Mouse (Mus musculus) stomach, embryonic 15.5 days (tissue): ENCODE measurements around the gene Tdrd12. TPM values are rescaled to one million over a fixed set of nuclear protein-coding genes. Genes with fewer than 3 reads are reported as not detected.
"Not testable (repeated sequence)": the region's sequence is repeated elsewhere in the genome, so short reads cannot be mapped to it uniquely, and the experiment has no call there.

Experiments
- ATAC-seq: fragments of 200-750 bp; cut with Nextera tagmentation; 2 replicates; pipeline ENCODE4 v1.8.0; 2017; ENCODE audit warnings: low read depth, moderate number of reproducible peaks, moderate TSS enrichment; ENCODE audit not compliant: insufficient read depth, low FRiP score
- H3K27ac ChIP-seq: fragments of 300-500 bp; sonication (generic); 2 replicates; pipeline ENCODE4 v1.5.1; 2015; ENCODE audit warnings: mild to moderate bottlenecking, inconsistent platforms
- H3K27me3 ChIP-seq: fragments of 300-500 bp; sonication (generic); replicated peaks from 2 replicates; pipeline ENCODE4 v1.6.1; 2015; ENCODE audit warnings: inconsistent platforms
- H3K36me3 ChIP-seq: fragments of 300-500 bp; sonication (generic); 2 replicates; pipeline ENCODE4 v1.6.1; 2015; ENCODE audit warnings: inconsistent platforms
- H3K4me1 ChIP-seq: fragments of 300-500 bp; sonication (generic); 2 replicates; pipeline ENCODE4 v1.6.1; 2015; ENCODE audit warnings: inconsistent platforms
- H3K4me2 ChIP-seq: fragments of 300-500 bp; sonication (generic); 2 replicates; pipeline ENCODE4 v1.6.1; 2015; ENCODE audit warnings: mild to moderate bottlenecking, inconsistent platforms
- H3K4me3 ChIP-seq: fragments of 300-500 bp; sonication (generic); replicated peaks from 2 replicates; pipeline ENCODE4 v1.5.1; 2015; ENCODE audit warnings: inconsistent platforms
- H3K9ac ChIP-seq: fragments of 300-500 bp; sonication (generic); 2 replicates; pipeline ENCODE4 v1.6.1; 2015; ENCODE audit warnings: inconsistent platforms
- H3K9me3 ChIP-seq: fragments of 300-500 bp; sonication (generic); 2 replicates; pipeline ENCODE4 v1.6.1; 2016; ENCODE audit warnings: inconsistent platforms
- WGBS: fragments of 180-500 bp; shearing (Covaris S2); methylation state at CpG from one replicate; pipeline ENCODE4 v1.1.7; 2015; 5-methylcytosine and 5-hydroxymethylcytosine counted together
- polyA plus RNA-seq: library from polyadenylated mRNA; unstranded; fragments of >200 nt; fragmentation: Nextera tagmentation; extraction: Ambion mirVana; gene quantifications from 2 replicates; pipeline ENCODE4 v1.2.1, GENCODE M21; 2015

Gene Tdrd12
- polyA plus RNA-seq, 1 experiment from 2014 or later = 0.44 TPM

DNA sequence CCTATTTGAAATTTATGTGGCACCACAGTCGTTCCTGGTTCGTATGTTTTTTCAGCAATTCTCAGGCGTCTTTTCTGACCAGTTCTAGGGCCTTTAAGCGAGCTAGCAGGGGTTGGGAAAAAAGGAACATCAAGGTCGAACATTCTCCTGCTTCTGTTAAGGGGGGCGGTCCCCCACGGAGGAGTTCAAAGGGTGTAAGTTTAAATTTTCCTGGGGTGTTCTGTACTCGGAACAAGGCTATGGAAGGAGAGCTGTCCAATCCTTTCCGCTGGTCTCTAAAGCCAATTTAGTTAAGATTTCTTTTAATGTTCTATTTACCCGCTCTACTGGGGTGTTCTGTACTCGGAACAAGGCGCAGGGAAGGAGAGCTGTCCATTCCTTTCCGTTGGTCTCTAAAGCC, 28.4 kb upstream of the Tdrd12 start:
- H3K9me3 ChIP-seq, H3K9ac ChIP-seq, H3K4me3 ChIP-seq, H3K27me3 ChIP-seq, H3K4me2 ChIP-seq, H3K4me1 ChIP-seq, H3K27ac ChIP-seq, ATAC-seq, H3K36me3 ChIP-seq: not testable (repeated sequence)
- 75% methylated on average over 13 of the region's 13 CpGs for WGBS

DNA sequence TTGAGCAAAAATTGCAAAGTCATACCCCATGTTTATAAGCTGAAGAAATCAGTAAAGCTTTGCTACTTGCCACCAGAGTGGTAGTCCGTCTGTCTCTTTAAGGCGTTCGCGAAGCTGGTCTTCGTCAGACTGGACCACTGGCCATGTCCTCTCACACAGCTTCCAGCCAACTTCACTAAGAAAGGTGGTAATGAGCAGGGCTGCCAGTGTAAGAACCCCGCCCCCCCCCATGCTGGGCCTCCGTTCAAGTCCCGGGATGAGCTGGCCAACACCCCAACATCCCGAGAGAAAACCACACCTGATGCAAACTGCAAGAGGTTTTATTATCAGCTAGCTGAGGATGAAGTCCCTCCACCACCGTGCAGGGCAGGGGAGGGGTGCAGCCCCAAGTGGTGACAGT, 27.3 kb upstream of the Tdrd12 start:
- ATAC-seq, H3K9ac ChIP-seq, H3K27me3 ChIP-seq, H3K4me1 ChIP-seq, H3K4me2 ChIP-seq, H3K9me3 ChIP-seq, H3K27ac ChIP-seq, H3K36me3 ChIP-seq, H3K4me3 ChIP-seq: not testable (repeated sequence)
- WGBS = 74% methylated on average over 10 of the region's 10 CpGs

DNA sequence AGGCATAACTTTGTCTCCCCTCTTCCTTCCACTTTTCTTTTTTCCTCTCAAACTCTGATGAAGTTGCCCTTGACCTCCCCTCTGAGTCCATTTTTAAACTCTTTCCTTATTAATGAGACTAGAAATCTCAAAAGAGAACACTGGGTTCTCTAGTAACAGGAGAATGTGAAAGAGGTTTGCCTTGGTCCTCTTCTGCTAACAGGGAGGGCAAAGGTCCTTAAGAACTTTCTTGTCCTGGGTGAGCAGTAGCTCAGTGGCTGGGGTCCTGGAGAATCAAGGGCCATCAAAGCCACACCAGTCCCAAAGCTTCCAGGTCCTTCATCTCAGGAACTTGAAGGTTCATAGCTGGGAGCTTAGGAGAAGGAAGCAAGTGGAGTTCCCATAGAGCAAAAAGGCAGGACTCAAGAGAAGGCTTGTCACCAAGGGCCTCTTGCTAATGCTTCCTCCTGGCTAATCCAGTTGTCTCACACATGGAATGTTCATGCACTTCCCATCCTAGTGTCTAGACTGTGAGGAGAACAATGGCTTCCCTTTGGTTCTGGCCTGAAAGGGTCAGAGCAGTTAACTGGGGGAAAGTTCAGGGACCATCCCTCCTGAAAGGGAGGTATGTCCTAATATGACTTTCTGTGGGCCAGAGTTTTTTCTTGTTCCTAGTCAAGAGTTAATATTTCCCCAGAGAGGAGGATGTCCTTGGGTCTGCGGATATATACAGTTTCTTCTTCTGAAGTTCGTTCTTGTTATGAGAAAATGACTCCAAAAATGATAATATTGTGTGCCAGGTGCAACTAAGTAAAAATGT, 26.7 kb upstream of the Tdrd12 start:
- Histone ChIP-seq H3K36me3 (no peaks in the 10 kb centered on the region), H3K9me3 (no peaks in the 10 kb centered on the region), H3K4me2 (no peak overlapping the region), H3K4me1 (no peaks in the 10 kb centered on the region), H3K9ac (no peak overlapping the region), H3K27ac (no peak overlapping the region), H3K4me3 (no peak overlapping the region), H3K27me3 (no peaks in the 10 kb centered on the region)
- 79% methylated on average over 2 of the region's 2 CpGs for WGBS
- no peak for ATAC-seq

DNA sequence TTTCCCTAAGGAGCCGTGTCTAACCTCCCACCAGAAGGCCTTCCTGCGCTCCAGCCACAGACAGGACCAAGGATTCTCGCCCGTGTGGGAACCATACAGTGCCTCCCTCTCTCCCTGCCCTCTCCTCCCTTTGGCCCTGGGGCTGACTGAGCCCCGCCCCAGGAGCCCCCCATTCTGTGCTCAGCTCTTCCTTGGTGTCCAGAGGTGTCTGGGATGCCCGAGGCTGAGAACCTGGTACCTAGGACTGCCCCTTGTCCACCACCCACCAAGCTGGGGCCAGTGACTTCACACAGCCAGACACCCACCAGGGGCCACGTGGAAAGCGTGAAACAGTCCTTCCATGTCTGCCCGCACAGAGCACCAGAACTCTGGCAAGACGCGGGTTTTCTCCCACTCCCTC, 25.5 kb upstream of the Tdrd12 start:
- H3K9me3 ChIP-seq = no peaks in the 10 kb centered on the region
- no peaks in the 10 kb centered on the region for H3K27me3 ChIP-seq
- 0 out of 2 replicates have a peak, but pooled peaks cover 2% of the 10 kb centered on the region for H3K4me1 ChIP-seq
- no peaks in the 10 kb centered on the region for H3K36me3 ChIP-seq
- no peak overlapping the region for H3K9ac ChIP-seq
- H3K4me2 ChIP-seq = no peak overlapping the region
- 67% methylated on average over 11 of the region's 11 CpGs for WGBS
- H3K4me3 ChIP-seq = no peak overlapping the region
- ATAC-seq = no peak
- no peak overlapping the region for H3K27ac ChIP-seq

DNA sequence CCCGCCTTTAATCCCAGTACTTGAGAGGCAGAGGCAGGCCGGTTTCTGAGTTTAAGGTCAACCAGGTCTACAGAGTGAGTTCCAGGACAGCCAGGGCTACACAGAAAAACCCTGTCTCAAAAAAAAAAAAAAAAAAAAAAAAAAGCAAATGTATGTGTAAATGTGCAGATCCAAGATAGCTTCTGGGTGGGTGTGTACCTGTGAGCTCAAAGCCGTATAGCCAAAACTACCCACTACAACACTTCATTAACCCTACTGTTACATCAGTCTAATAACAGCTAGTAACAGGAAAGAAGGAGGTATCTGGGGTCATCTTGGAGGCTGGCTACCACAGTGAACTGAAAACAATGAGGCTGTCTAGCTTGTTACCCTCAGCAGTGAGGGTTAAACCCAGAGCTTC, 22.3 kb upstream of the Tdrd12 start:
- no peak overlapping the region for H3K4me2 ChIP-seq
- no peak overlapping the region for H3K9ac ChIP-seq
- H3K36me3 ChIP-seq = no peaks in the 10 kb centered on the region
- no peaks in the 10 kb centered on the region for H3K9me3 ChIP-seq
- H3K27ac ChIP-seq = no peak overlapping the region
- 0 out of 2 replicates have a peak, but pooled peaks cover 14% of the 10 kb centered on the region for H3K4me1 ChIP-seq
- ATAC-seq = no peak
- H3K27me3 ChIP-seq = no peaks in the 10 kb centered on the region
- WGBS = 83% methylated on average over 3 of the region's 3 CpGs
- H3K4me3 ChIP-seq = no peak overlapping the region

DNA sequence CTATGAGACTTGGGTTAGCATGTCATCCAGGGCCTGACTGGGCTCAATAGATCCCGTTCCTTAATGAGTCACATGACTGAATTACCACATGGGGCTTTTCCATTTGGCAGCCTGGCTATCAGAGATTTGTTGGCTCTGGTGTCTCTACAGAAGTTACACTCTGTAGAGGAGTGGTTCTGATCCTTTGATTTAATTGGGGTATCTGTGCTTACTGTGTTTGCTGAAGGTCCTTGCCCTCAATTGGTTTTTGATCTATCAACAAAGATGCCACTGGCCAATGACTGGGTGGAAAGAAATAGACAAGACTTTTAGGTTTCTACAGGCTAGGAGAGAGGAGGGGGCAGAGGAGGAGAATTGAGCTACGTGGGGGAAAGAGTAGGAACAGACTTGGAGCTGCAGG, 21.1 kb upstream of the Tdrd12 start:
- Histone ChIP-seq H3K9ac (no peak overlapping the region), H3K27me3 (no peaks in the 10 kb centered on the region), H3K4me1 (0 out of 2 replicates have a peak, but pooled peaks cover 16% of the 10 kb centered on the region), H3K9me3 (no peaks in the 10 kb centered on the region), H3K4me3 (no peak overlapping the region), H3K4me2 (no peak overlapping the region), H3K36me3 (no peaks in the 10 kb centered on the region), H3K27ac (no peak overlapping the region)
- no peak for ATAC-seq
- 58% methylated on average over 2 of the region's 2 CpGs for WGBS

DNA sequence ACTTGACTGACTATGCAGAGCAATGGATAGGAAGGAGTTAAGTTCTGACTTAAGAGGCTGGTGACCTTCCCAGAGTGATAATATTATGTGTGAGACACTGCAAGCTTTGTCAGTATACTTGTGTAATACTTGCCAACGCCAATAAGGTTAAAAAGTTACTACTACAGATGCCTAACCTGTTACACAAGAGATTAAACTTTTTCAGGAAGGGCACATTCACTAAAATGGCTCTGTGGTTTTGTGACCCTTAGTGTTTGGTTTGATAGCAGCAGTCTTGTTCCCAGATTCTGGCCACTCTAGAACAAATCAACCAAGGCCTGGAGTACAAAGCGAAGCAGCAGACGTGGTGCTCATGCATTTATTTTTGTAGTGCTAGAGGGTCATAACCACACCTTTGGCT, 20.0 kb upstream of the Tdrd12 start:
- H3K9ac ChIP-seq = no peak overlapping the region
- ATAC-seq = no peak
- no peak overlapping the region for H3K4me3 ChIP-seq
- no peaks in the 10 kb centered on the region for H3K9me3 ChIP-seq
- H3K4me1 ChIP-seq = 0 out of 2 replicates have a peak, but pooled peaks cover 16% of the 10 kb centered on the region
- WGBS = 69% methylated on average over 3 of the region's 3 CpGs
- H3K27ac ChIP-seq = peak overlapping the region; percentile 68; the same call in 1 of the 2 replicates
- H3K36me3 ChIP-seq = no peaks in the 10 kb centered on the region
- H3K4me2 ChIP-seq = no peak overlapping the region
- no peaks in the 10 kb centered on the region for H3K27me3 ChIP-seq

DNA sequence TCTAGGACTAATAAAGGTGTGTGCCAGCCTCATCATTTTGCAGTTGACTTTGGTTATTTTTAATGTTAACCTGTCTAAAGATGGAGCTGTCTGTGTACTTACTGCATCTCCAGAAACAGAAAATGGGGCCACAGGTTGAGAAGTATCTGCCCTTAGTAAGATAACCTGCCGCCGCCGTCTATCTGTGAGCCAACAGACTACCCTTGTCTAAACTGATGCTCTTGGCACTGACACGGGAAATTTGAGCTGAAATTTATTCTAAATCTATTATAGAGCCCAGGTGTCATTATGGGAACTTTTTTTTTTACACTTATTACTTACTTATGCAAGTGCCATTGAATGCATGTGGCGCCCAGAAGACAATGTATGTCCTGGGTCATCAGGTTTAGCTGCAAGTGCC, 19.4 kb upstream of the Tdrd12 start:
- Histone ChIP-seq H3K4me3 (no peak overlapping the region), H3K4me2 (no peak overlapping the region), H3K9me3 (no peaks in the 10 kb centered on the region), H3K27me3 (no peaks in the 10 kb centered on the region), H3K4me1 (0 out of 2 replicates have a peak, but pooled peaks cover 16% of the 10 kb centered on the region), H3K36me3 (no peaks in the 10 kb centered on the region), H3K9ac (no peak overlapping the region), H3K27ac (peak overlapping the region; percentile 68)
- 82% methylated on average over 5 of the region's 5 CpGs for WGBS
- no peak for ATAC-seq

DNA sequence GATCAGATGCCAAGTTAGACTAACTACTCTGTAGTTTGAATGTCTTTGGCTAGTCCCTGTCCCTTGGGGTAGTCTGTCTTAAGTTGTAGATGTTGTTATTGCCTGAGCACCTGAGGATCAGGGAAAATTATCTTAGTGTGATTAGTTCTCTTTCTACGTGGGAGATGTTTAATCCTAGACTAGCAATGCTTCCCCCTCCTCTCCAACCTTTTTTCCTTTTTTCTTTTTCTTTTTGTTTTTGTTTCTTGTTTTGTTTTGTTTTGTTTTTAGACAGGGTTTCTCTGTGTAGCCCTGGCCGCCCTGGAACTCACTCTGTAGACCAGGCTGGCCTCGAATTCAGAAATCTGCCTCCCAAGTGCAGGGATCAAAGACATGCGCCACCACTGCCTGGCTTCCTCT, 18.7 kb upstream of the Tdrd12 start, which contains the start of gene Nudt19:
Gene Nudt19, minus strand, starts transcription at position 100 of the 399 bp plus-strand sequence.
- WGBS = 72% methylated on average over 4 of the region's 4 CpGs
- Histone ChIP-seq H3K4me1 (0 out of 2 replicates have a peak, but pooled peaks cover 16% of the 10 kb centered on the region), H3K27ac (peak within 1 kb of the TSS; percentile 97), H3K9me3 (no peaks in the 10 kb centered on the region), H3K9ac (peak within 1 kb of the TSS; percentile 91), H3K36me3 (no peaks in the 10 kb centered on the region), H3K4me2 (peak within 1 kb of the TSS; percentile 95), H3K27me3 (no peaks in the 10 kb centered on the region), H3K4me3 (peak within 1 kb of the TSS; percentile 79)
- no peak for ATAC-seq

DNA sequence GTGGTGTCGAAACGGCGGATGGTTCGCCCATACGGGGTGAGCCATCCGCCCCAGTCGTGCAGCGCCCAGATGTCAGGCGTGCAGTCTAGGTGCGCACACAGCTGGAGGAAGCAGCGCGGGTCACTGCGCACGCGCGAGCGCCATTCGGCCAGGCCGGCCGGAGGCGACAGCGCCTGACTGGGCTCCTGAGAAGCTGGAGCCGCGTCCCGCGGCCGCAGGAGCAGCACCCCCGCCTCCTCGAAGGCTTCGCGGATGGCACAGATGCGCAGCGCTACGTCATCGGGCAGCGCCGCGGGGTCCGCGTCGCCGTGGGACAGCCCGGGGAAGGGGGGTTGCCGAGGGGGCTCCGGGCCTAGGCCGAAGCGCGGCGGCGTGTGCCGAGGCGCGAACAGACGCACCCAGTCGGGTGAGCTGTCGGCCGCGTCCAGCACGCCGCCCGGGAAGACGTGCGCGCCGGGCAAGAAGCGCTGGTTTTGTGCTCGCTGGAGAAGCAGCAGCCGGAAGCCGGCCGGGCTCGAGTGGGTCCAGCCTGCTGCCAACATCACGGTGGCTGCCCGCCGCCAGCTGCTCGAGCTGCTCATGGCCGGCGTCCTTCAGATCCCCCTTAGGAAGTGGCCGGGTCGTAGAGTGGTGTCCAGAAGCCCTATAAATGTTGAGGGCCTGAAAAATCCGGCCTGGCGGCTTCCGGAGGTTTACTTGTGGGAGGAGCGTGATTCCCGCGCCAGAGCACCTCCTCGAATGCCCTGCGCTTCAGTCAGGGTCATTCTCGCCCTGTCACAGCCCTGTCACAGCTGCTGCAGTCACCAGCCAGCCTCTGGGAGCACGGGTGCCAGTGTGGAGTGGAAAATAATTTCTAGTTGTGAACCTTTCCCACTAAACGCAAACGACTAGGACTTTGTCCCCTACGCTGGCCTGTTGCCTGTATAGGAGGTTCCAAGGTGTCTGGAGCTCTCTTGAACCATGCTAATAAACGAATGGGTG, 18.0 kb upstream of the Tdrd12 start:
- under 1% methylated on average over 82 of the region's 93 CpGs for WGBS
- Histone ChIP-seq H3K9me3 (no peaks in the 10 kb centered on the region), H3K27ac (peak overlapping the region; percentile 97), H3K27me3 (no peaks in the 10 kb centered on the region), H3K4me1 (0 out of 2 replicates have a peak, but pooled peaks cover 16% of the 10 kb centered on the region), H3K36me3 (0 out of 2 replicates have a peak, but pooled peaks cover 2% of the 10 kb centered on the region), H3K4me3 (peak overlapping the region; percentile 79), H3K4me2 (peak overlapping the region; percentile 95), H3K9ac (peak overlapping the region; percentile 91)
- ATAC-seq = peak; percentile 88

DNA sequence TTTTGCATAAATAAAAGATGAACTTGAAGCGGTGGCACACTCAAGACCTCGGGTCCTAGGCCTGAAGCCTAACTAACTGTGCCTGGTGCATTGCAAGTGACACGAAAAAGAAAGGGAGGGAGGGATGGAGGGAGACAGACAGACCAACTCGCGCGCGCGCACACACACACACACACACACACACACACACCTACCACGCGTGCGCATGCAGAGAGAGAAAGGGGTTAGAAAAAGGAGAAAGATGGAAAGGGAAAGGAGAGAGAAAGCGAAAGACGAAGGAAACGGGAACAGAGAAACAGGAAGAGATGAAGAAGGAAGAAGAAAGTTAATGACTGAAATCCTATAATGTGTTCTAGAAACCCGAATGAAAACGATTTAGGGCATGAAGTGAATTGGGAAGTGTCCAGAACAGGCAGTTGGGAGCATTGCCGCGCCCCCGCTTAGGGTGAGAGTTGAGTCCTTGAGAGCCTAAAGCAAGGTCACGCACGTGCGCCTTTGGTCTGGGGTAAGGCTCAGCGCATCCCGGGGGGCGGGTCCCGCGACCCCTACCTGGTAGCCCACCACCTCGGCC, 17.1 kb upstream of the Tdrd12 start:
- peak; percentile 23 for ATAC-seq
- WGBS = 3% methylated on average over 28 of the region's 28 CpGs
- 0 out of 2 replicates have a peak, but pooled peaks cover 16% of the 10 kb centered on the region for H3K4me1 ChIP-seq
- H3K36me3 ChIP-seq = 0 out of 2 replicates have a peak, but pooled peaks cover 7% of the 10 kb centered on the region
- H3K4me3 ChIP-seq = peak overlapping the region; percentile 79
- H3K9ac ChIP-seq = peak overlapping the region; percentile 91
- peak overlapping the region; percentile 95 for H3K4me2 ChIP-seq
- no peaks in the 10 kb centered on the region for H3K9me3 ChIP-seq
- H3K27ac ChIP-seq = peak overlapping the region; percentile 97
- no peaks in the 10 kb centered on the region for H3K27me3 ChIP-seq
